Mouse (Mus musculus): ENCODE measurements around the gene Cd6.

Gene Cd6

GRCm38 (mm10) chr19:10835671-10836070 lies 5.8 kb upstream of the Cd6 start:
- no peak for DNase-seq

GRCm38 (mm10) chr19:10833611-10834010 lies 3.8 kb upstream of the Cd6 start:
- DNase-seq, result no peak

DNA sequence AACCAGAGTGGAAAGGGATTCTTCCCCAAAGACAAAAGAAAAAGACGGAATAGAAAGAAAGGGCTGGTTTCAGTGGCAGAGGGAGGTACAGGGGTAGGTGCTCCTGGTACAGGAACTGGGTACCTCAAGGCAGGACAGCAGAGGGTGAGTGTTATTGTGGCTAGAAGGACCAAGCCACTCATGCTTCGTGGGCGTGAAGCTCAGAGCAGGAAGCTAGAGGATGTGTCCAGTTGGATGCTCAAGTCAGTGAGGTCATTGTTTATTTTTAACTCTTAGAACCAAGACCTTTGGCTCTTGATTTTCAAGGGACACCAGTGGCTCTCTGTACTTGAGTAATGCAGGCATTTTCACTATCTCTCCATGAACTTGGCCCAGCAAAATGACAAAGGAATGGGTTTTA lies 2.2 kb upstream of the Cd6 start:
- DNase-seq, result no peak

- peak; percentile 77 for DNase-seq
Observed at GRCm38 (mm10) chr19:10831424-10831823, 1.6 kb upstream of the Cd6 start.

- DNase-seq, result no peak
Observed at GRCm38 (mm10) chr19:10828321-10828720, 1.5 kb downstream of the Cd6 start.

- DNase-seq, result no peak
Observed at GRCm38 (mm10) chr19:10824061-10824460, 5.8 kb downstream of the Cd6 start.

DNA sequence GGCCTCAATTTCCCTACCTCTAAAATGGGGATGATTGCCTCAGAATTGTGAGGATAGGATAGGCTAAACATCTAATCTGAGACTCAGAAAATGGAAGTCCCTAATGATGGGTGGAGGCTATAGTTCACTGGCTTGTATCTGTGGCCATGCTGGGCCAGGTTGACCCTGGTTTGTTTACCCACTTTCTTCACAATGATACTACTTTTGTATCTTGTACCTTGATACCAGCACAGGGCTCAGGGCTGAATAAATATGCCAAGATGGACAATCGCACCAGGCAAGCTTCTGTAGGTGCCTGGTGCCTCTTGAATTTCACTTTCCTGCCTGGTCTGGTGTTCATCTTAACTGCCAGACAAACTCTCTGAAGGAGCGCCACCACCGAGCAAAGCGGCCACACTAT lies 7.3 kb downstream of the Cd6 start:
- no peak for DNase-seq

DNA sequence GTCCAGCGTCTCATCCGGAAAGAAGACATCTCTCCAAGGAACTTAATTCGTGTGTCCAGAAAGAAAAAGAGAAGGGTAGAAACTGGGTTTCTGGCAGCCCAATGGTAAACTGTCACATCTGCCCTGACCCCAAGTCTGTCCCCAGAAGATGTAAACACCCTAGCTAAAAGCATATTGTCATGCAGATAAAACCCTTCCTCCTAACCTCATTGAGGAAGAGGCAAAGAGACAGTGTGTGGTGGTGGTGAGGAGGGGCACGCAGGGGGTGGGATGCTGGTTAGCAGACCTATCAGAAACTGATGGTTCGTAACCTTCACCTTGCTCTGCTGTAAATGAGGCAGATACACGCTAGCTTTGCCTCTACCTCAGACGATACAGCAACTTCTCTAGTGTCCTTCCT lies 8.5 kb downstream of the Cd6 start:
- no peak for DNase-seq

DNA sequence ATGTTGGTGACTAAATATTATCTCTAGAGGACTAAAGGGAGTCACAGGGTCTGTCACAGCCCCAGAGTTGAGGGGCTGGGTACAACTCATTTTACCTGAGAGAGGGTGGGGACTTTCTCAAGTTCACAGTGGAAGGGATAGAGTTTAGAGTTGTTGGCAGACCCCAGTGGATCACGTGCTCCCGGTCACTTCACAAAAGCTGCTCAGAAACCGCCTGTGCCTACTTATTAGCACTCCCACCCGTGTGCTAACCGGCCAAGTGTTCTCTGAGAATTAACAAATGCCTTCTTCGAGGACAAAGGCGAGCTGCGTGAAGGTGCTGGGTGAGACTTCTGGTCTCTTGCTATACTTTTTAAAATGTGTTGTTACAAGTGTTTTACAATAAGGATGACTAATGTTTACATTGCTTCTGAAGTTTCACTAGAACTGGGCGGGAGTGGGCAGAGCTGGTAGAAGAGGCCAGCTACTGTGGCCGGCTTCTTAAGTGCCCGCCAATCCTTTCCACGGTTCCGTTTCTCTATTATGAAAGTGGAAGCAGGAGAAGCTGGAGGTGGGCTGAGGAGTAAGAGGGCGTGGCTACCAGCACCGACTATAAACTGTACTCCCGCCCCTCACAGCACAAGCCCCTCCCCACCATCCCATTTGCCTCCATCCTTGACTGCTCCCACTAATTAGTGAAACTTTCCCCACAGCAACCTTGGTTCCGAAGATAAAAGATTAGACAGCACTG lies 11.5 kb downstream of the Cd6 start:
- DNase-seq, result peak; percentile 30

- no peak for DNase-seq
Observed at GRCm38 (mm10) chr19:10816462-10816861, 13.4 kb downstream of the Cd6 start.

- no peak for DNase-seq
Observed at GRCm38 (mm10) chr19:10815871-10816270, 14.0 kb downstream of the Cd6 start.

DNA sequence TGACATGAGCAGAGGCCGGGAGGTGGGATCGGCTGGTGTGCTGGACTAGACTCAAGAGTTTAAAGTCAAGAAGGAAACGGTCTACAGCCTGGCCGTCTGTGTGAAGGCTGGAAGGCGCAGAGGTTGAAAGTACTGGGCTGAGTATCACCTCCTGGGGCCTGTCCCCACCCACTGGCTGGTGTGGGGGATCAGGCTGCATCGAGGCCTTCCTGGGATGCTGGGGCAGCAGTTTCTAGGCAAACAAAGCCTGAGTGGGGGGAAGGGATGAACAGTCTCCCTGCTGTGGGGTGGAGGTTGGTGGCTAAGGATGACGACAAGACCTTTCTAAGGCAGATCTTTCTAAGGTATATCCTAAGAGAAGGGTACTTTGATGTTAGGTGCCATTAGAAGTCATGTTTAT lies 16.0 kb downstream of the Cd6 start:
- DNase-seq, result no peak

- DNase-seq, result no peak
Observed at GRCm38 (mm10) chr19:10813039-10813438, 16.8 kb downstream of the Cd6 start.

DNA sequence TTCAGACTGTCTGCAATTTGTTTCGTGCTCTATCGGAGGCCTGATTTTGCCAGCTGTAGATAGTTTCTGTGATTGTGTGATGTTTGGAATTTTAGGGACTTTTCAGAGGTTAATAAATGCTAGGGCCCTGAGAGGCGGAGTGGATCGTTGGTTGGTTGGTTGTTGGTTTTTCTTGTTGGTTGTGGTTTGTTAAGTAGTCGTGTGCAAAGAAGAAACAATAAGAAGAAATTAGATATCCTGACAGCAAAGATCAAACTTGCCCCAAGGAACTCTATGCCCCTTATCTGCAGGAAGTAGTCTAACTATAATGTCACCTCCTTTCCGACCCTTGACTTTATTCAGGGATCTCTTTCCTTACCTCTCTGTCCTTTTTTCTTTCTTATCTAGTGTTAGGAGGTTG lies 18.4 kb downstream of the Cd6 start:
- no peak for DNase-seq

DNA sequence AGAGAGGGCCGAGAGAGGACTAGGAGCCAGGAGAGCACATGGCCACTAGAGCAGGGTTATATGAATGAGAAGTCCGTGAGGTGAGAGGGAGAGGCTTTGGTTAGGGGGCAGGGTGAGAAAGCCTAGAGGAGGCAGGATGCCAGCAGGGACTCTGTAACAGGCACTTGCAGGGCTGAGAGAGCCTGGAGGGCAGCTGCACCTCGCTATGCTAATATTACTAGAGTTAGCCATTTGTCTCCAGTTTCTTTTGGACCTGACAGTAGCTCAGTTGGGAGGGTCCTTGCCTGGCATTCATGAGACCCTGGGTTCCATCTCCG lies 19.7 kb downstream of the Cd6 start:
- DNase-seq, result no peak

GRCm38 (mm10) chr19:10809428-10810175 lies 20.3 kb downstream of the Cd6 start:
- DNase-seq, result peak; percentile 51

DNA sequence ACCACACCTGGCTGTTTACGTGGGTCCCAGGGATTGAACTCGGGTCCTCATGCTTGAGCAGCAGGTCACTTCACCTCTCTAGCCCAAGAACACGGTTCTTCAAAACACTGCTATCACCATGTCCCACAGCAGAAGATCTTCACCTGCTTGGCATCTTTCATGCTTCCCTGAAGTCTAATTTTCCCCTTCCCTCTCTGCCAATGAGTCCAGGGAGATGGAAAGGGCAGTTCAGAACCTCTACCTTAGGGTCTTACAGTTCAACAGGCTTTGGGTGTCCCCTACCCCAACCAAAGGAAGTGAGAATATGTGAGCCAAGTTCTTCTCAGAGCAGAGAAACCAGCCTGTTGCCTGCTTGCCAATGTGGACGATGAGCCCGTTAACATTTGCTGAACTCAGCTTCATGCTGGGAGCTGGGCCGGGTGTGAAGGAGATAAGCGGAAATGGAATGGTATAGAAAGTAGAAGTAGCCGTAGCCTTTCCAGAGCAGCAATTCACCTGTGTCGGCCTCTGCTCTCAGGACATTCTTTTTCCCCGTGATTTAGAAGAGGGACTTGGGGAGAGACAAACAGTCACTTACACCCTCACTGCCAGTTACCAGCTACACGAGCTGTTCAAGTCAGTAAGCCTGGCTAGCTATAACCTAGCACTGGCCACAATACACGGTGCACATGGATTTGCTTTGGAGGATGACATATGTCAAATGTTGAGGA lies 21.2 kb downstream of the Cd6 start:
- DNase-seq, result no peak

- no peak for DNase-seq
Observed at GRCm38 (mm10) chr19:10805661-10806285, 24.1 kb downstream of the Cd6 start.

DNA sequence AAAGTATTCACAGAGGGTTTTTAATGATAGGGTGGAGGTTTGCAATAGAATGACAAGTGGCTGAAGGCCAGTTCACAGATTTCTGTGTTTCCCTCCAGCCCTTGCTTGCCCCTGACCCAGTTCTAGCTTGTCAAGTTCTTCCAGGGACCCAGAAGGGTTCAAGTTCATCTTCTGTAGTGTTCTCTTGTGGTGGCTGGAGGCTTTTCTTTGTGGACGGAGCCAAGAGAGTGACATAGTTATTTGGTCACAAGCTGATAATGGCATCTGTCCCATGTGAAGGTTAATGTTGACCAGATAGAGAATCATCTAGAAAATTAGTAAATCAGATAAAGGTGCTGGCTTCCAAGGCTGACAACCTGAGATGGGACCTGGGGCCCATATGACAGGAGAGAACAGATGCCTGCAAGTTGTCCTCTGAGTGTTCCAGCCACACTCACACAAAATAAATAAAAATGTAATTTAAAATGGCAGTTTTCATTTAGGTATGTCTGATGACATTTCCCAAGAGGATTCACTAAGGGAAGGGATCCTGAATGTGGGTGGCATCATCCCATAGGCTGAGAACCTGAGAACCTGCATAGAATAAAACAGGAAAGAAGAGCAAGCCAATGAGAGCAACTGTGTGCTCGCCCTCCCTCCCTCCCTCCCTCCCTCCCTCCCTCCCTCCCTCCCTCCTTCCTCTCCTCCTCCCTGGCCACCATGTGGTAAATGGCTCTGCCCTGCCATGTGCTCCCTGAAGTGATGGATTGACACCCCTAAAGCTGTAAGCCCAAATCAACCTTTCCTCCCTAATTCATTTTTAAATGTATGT lies 24.8 kb downstream of the Cd6 start:
- no peak for DNase-seq

DNA sequence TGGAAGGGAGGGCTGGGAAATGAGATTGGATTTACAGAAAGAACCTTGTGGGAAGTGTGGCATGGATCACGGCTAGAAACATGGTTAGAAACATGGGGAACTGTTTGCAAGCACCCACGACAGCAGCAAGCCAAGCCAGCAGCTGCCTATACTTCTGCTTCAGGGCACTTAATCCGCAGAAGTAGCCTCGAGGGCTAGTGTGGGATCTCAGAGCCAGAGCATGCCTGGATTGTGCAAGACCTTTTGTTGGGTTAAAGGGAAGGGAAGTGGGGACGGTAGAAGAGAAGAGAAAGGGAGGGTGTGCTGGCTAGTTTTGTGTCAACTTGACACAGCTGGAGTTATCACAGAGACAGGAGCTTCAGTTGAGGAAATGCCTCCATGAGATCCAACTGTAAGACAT lies 26.1 kb downstream of the Cd6 start:
- DNase-seq, result no peak

- DNase-seq, result no peak
Observed at GRCm38 (mm10) chr19:10801906-10802305, 28.0 kb downstream of the Cd6 start.

- DNase-seq, result no peak
Observed at GRCm38 (mm10) chr19:10801070-10801469, 28.8 kb downstream of the Cd6 start.

DNA sequence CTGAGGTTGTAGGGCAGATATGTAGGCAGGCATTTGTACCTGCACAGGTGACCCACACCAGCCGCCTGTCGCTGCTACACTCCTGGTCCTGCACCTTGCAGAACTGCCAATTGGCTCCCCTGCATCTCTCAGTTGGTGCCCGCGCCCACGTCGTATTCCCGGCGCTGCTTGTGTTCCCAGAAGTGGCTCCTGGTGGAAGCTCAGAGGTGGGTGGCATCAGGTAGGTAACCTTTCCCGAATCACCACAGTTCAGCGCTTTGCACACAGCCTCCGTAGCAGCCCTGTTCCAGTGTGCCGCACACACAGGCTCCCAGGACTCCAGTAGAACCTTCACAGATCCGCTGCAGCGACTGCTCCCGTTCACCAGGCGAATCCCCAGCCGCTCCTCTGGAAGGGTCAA lies 30.7 kb downstream of the Cd6 start:
- DNase-seq, result no peak

All from embryo, embryonic 11 days (tissue).